Comparison of ENCODE assay signal across 8 mouse cellular contexts in the genomic region with DNA sequence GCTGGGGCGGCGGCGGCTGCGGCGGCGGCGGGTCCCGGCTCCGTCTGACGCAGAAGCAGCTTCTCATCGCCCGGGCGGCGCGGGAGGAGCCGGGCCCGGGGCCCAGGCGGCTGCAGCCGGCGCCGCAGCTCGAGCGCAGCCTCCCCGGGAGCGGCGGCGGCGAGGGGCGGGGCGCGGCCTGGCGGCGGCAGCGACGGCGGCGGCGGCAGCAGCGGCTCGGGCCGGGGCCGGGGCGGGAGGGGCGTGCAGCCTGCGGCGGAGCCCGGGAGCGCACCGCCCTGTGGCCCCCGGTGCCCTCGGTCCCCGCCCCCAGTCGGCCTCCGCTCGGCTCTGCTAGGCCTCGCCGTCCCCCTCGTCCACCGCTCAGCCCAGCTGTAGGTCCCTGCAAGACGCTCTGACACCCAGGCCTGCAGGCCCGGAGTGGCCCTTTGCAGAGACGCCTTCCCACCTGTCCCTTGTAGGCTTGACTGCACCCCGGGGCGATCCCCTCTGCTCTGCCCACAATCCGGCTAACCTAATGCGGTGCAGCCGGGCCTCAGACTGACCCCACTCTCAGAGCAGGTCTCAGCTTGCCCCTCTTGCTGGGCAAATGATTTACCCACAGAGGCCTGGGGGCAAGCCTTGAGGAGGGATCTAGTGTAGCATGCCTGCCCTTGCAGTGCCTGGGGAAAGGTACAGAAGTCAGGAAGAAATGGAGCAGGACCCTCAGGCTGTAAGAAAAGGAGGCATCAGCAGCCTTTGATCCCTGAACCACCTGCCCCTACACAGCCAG. TPM values are rescaled to one million over a fixed set of nuclear protein-coding genes. Genes with fewer than 3 reads are reported as not detected.
DNase-seq lines count a peak whose midpoint lies in the region; ATAC-seq lines count a peak whose summit lies in the region.

A gene (minus strand): TSS at position 619 of the 772 bp plus-strand sequence.

- H3K36me3 ChIP-seq in intestine, embryonic 16.5 days (ENCODE audit: control insufficient read depth, insufficient read depth, low read length) = no peaks in the 10 kb centered on the region
- H3K36me3 ChIP-seq in limb, embryonic 11.5 days (ENCODE audit: control insufficient read depth, insufficient read depth, low read length) = no peaks in the 10 kb centered on the region
- no peaks in the 10 kb centered on the region for H3K36me3 ChIP-seq in midbrain, embryonic 14.5 days (ENCODE audit: control insufficient read depth, insufficient read depth, low read length)

- peak within 1 kb of the TSS; percentile 76 for H3K27ac ChIP-seq in intestine, embryonic 16.5 days (ENCODE audit: low read length)
- peak within 1 kb of the TSS; percentile 77 for H3K27ac ChIP-seq in limb, embryonic 11.5 days (replicated peaks; ENCODE audit: low read depth, low read length)
- peak within 1 kb of the TSS; percentile 99 for H3K27ac ChIP-seq in midbrain, embryonic 14.5 days (replicated peaks; ENCODE audit: low read depth, low read length)

- peak; percentile 51 to 53 for DNase-seq in lung, adult 18-20 months
- DNase-seq in lung, postnatal 36 days = no peak
- peak; percentile 73 for DNase-seq in embryo, embryonic 11 days
- peak; percentile 48 to 72 for DNase-seq in gastrocnemius, postnatal 4 days (ENCODE audit: low spot score in 2 of 2)
- DNase-seq in limb, embryonic 11.5 days (ENCODE audit: low spot score) = peak; percentile 73
- DNase-seq in midbrain, embryonic 14.5 days = peak; percentile 80
- DNase-seq in spleen, postnatal 10 days (ENCODE audit: low spot score in 2 of 2) = peak; percentile 77 to 80

- peaks cover 8% of the 10 kb centered on the region for H3K4me1 ChIP-seq in intestine, embryonic 16.5 days (ENCODE audit: control insufficient read depth, insufficient read depth, low read length)
- peaks cover 14% of the 10 kb centered on the region for H3K4me1 ChIP-seq in limb, embryonic 11.5 days (ENCODE audit: control insufficient read depth, insufficient read depth, low read length)
- H3K4me1 ChIP-seq in midbrain, embryonic 14.5 days (ENCODE audit: control insufficient read depth, insufficient read depth, low read length) = peaks cover 32% of the 10 kb centered on the region

- no peaks in the 10 kb centered on the region for H3K9me3 ChIP-seq in intestine, embryonic 16.5 days (ENCODE audit: control insufficient read depth, low read length)
- no peaks in the 10 kb centered on the region for H3K9me3 ChIP-seq in limb, embryonic 11.5 days (ENCODE audit: control insufficient read depth, low read length)
- H3K9me3 ChIP-seq in midbrain, embryonic 14.5 days (ENCODE audit: control insufficient read depth, low read length) = no peaks in the 10 kb centered on the region

- H3K4me2 ChIP-seq in intestine, embryonic 16.5 days (ENCODE audit: low read depth, low read length) = peak within 1 kb of the TSS; percentile 90
- H3K4me2 ChIP-seq in limb, embryonic 11.5 days (ENCODE audit: low read depth, severe bottlenecking) = peak within 1 kb of the TSS; percentile 93
- peak within 1 kb of the TSS; percentile 94 for H3K4me2 ChIP-seq in midbrain, embryonic 14.5 days (ENCODE audit: low read length)

- WGBS in intestine, embryonic 16.5 days = under 1% methylated on average over 43 of the region's 67 CpGs
- WGBS in limb, embryonic 11.5 days = under 1% methylated on average over 51 of the region's 67 CpGs
- WGBS in midbrain, embryonic 14.5 days = under 1% methylated on average over 48 of the region's 67 CpGs

- peak; percentile 79 for ATAC-seq in intestine, embryonic 16.5 days
- peak; percentile 55 for ATAC-seq in limb, embryonic 11.5 days (ENCODE audit: insufficient number of reproducible peaks, low FRiP score, low TSS enrichment, low read depth)
- ATAC-seq in midbrain, embryonic 14.5 days (ENCODE audit: low FRiP score, low TSS enrichment) = peak; percentile 77

- peak within 1 kb of the TSS; percentile 87 for H3K4me3 ChIP-seq in intestine, embryonic 16.5 days (ENCODE audit: low read length)
- H3K4me3 ChIP-seq in limb, embryonic 11.5 days (ENCODE audit: low read depth, low read length) = peak within 1 kb of the TSS; percentile 64
- H3K4me3 ChIP-seq in midbrain, embryonic 14.5 days (replicated peaks; ENCODE audit: low read depth, low read length) = peak within 1 kb of the TSS; percentile 80

- H3K27me3 ChIP-seq in intestine, embryonic 16.5 days (replicated peaks; ENCODE audit: control insufficient read depth, insufficient read depth, low read length) = no peaks in the 10 kb centered on the region
- H3K27me3 ChIP-seq in limb, embryonic 11.5 days (ENCODE audit: control insufficient read depth, insufficient read depth, low read length) = no peaks in the 10 kb centered on the region
- no peaks in the 10 kb centered on the region for H3K27me3 ChIP-seq in midbrain, embryonic 14.5 days (ENCODE audit: control insufficient read depth, insufficient read depth, low read length)

- H3K9ac ChIP-seq in intestine, embryonic 16.5 days (ENCODE audit: low read depth, low read length) = peak within 1 kb of the TSS; percentile 92
- H3K9ac ChIP-seq in limb, embryonic 11.5 days (ENCODE audit: low read length) = peak within 1 kb of the TSS; percentile 96
- H3K9ac ChIP-seq in midbrain, embryonic 14.5 days (replicated peaks; ENCODE audit: low read length) = peak within 1 kb of the TSS; percentile 100

RNA-seq across cellular contexts. Expression of the gene that starts here (rescaled TPM):
- total RNA-seq in gastrocnemius, postnatal 4 days (2021) = 10 to 100 TPM; 33.3 to 36.7 TPM
- 7.9 and 8.5 TPM in 2 replicates for polyA plus RNA-seq in intestine, embryonic 16.5 days (2015; fragmentation: Nextera tagmentation; extraction: Ambion mirVana)
- polyA plus RNA-seq in limb, embryonic 11.5 days (2014; fragmentation: Nextera tagmentation; extraction: Ambion mirVana) = 16.9 and 18.5 TPM in 2 replicates
- 47.9 and 60.2 TPM in 2 replicates for polyA plus RNA-seq in midbrain, embryonic 14.5 days (2014; fragmentation: Nextera tagmentation; extraction: Ambion mirVana)
